11 mouse cellular contexts compared by ENCODE assay signal in genomic region chr1:162295443-162295842, GRCm38 (mm10).
DNase-seq lines count a peak whose midpoint lies in the region; ATAC-seq and TF ChIP-seq lines count a peak whose summit lies in the region.
"Had no signal": no experiment of that assay in that cellular context is flagged by ENCODE, and none has a peak within 500 bp of the region (broad histone marks: within the 10 kb centered on the region; RNA-seq: fewer than 3 reads in every experiment).

No protein-coding gene starts in this region.

- no peak overlapping the region for H3K4me2 ChIP-seq in limb, embryonic 12.5 days
- H3K4me2 ChIP-seq in stomach, postnatal 0 days (replicated peaks; ENCODE audit: low read depth): no peak overlapping the region
- no peak overlapping the region for H3K4me2 ChIP-seq in kidney, embryonic 14.5 days (replicated peaks; ENCODE audit: low read depth, low read length)

- TF ChIP-seq EP300 in stomach, postnatal 0 days (optimal IDR thresholded peaks at IDR 0.05): no peak

- no peaks in the 10 kb centered on the region for H3K9me3 ChIP-seq in limb, embryonic 12.5 days
- no peaks in the 10 kb centered on the region for H3K9me3 ChIP-seq in limb, embryonic 10.5 days (replicated peaks)
- H3K9me3 ChIP-seq in stomach, postnatal 0 days (ENCODE audit: control insufficient read depth, low read length): no peaks in the 10 kb centered on the region
- no peaks in the 10 kb centered on the region for H3K9me3 ChIP-seq in kidney, embryonic 14.5 days (ENCODE audit: control insufficient read depth, low read length)
- H3K9me3 ChIP-seq in heart, embryonic 10.5 days: no peaks in the 10 kb centered on the region
- H3K9me3 ChIP-seq: midbrain, embryonic 10.5 days had no signal

- no peaks in the 10 kb centered on the region for H3K27me3 ChIP-seq in limb, embryonic 12.5 days
- no peaks in the 10 kb centered on the region for H3K27me3 ChIP-seq in limb, embryonic 10.5 days (ENCODE audit: low read depth, poor library complexity, severe bottlenecking)
- no peaks in the 10 kb centered on the region for H3K27me3 ChIP-seq in stomach, postnatal 0 days (ENCODE audit: control insufficient read depth, insufficient read depth, low read length)
- H3K27me3 ChIP-seq in kidney, embryonic 14.5 days (ENCODE audit: control insufficient read depth, insufficient read depth, low read length): no peaks in the 10 kb centered on the region
- H3K27me3 ChIP-seq in heart, embryonic 10.5 days (ENCODE audit: insufficient read depth, poor library complexity, severe bottlenecking): no peaks in the 10 kb centered on the region

- H3K9ac ChIP-seq in limb, embryonic 12.5 days (replicated peaks): no peak overlapping the region
- H3K9ac ChIP-seq in stomach, postnatal 0 days (ENCODE audit: low read length): no peak overlapping the region
- no peak overlapping the region for H3K9ac ChIP-seq in kidney, embryonic 14.5 days (ENCODE audit: low read depth, low read length)

- no peak for DNase-seq in limb, embryonic 10.5 days (ENCODE audit: low spot score)
- peak; percentile 76 for DNase-seq in Muller cell, postnatal 12 days (ENCODE audit: inconsistent ontology term)
- DNase-seq in gonadal fat pad, adult 2 months (ENCODE audit: low read depth): peak; percentile 59
- no peak for DNase-seq in stomach, postnatal 0 days (ENCODE audit: low spot score)
- DNase-seq in left cerebral cortex, postnatal 4 days: no peak
- DNase-seq in heart, embryonic 10.5 days (ENCODE audit: low spot score): no peak
- DNase-seq: kidney, adult 9 months; layer of hippocampus, postnatal 36 days had no signal

- H3K4me3 ChIP-seq in limb, embryonic 12.5 days (replicated peaks): no peak overlapping the region
- no peak overlapping the region for H3K4me3 ChIP-seq in limb, embryonic 10.5 days
- H3K4me3 ChIP-seq in stomach, postnatal 0 days (ENCODE audit: low read depth, low read length): no peak overlapping the region
- H3K4me3 ChIP-seq in kidney, embryonic 14.5 days (ENCODE audit: low read length): no peak overlapping the region
- no peak overlapping the region for H3K4me3 ChIP-seq in heart, embryonic 10.5 days
- H3K4me3 ChIP-seq: midbrain, embryonic 10.5 days had no signal

- no peak for ATAC-seq in limb, embryonic 12.5 days (ENCODE audit: insufficient number of reproducible peaks, insufficient read depth, low FRiP score, low TSS enrichment, low read depth)
- ATAC-seq in stomach, postnatal 0 days (ENCODE audit: low FRiP score, low TSS enrichment): no peak
- ATAC-seq in kidney, embryonic 14.5 days (ENCODE audit: low FRiP score, low TSS enrichment): no peak

- H3K27ac ChIP-seq in limb, embryonic 12.5 days: peak overlapping the region; percentile 54
- H3K27ac ChIP-seq in limb, embryonic 10.5 days: no peak overlapping the region
- 0 out of 2 replicates have a peak overlapping the region, but pooled peaks have one; percentile 30 for H3K27ac ChIP-seq in stomach, postnatal 0 days (replicated peaks)
- H3K27ac ChIP-seq in kidney, embryonic 14.5 days (ENCODE audit: low read depth, low read length): no peak overlapping the region
- H3K27ac ChIP-seq in heart, embryonic 10.5 days: no peak overlapping the region
- H3K27ac ChIP-seq: midbrain, embryonic 10.5 days had no signal

- no peaks in the 10 kb centered on the region for H3K36me3 ChIP-seq in limb, embryonic 12.5 days
- H3K36me3 ChIP-seq in limb, embryonic 10.5 days: no peaks in the 10 kb centered on the region
- no peaks in the 10 kb centered on the region for H3K36me3 ChIP-seq in stomach, postnatal 0 days (ENCODE audit: control insufficient read depth, insufficient read depth, low read length)
- H3K36me3 ChIP-seq in kidney, embryonic 14.5 days (ENCODE audit: control insufficient read depth, insufficient read depth, low read length): no peaks in the 10 kb centered on the region
- no peaks in the 10 kb centered on the region for H3K36me3 ChIP-seq in heart, embryonic 10.5 days
- H3K36me3 ChIP-seq: midbrain, embryonic 10.5 days had no signal

- peaks cover 28% of the 10 kb centered on the region for H3K4me1 ChIP-seq in limb, embryonic 12.5 days (replicated peaks)
- H3K4me1 ChIP-seq in limb, embryonic 10.5 days: no peaks in the 10 kb centered on the region
- H3K4me1 ChIP-seq in stomach, postnatal 0 days (replicated peaks; ENCODE audit: control insufficient read depth, insufficient read depth): no peaks in the 10 kb centered on the region
- H3K4me1 ChIP-seq in kidney, embryonic 14.5 days (ENCODE audit: control insufficient read depth, insufficient read depth, low read length): no peaks in the 10 kb centered on the region
- H3K4me1 ChIP-seq in heart, embryonic 10.5 days: no peaks in the 10 kb centered on the region
- H3K4me1 ChIP-seq: midbrain, embryonic 10.5 days had no signal

- 81% methylated on average over 5 of the region's 5 CpGs for WGBS in limb, embryonic 12.5 days
- 86% methylated on average over 5 of the region's 5 CpGs for WGBS in limb, embryonic 10.5 days
- 51% methylated on average over 5 of the region's 5 CpGs for WGBS in stomach, postnatal 0 days
- 83% methylated on average over 5 of the region's 5 CpGs for WGBS in kidney, embryonic 14.5 days
- 74% methylated on average over 5 of the region's 5 CpGs for WGBS in heart, embryonic 10.5 days

- TF ChIP-seq CTCF in stomach, postnatal 0 days (IDR thresholded peaks at IDR 0.05; ENCODE audit: low read depth): no peak

- intact Hi-C loops in left cerebral cortex, postnatal 4 days (cut with DNase I): no loop called here

Comparison
In these comparisons a context has a peak if more than half of its experiments do, and no peak if none do; other contexts are left out.
1. H3K27ac ChIP-seq: peak in limb, embryonic 12.5 days (single experiment) and stomach, postnatal 0 days (single experiment); none in limb, embryonic 10.5 days (single experiment), kidney, embryonic 14.5 days (single experiment) and heart, embryonic 10.5 days (single experiment).
2. DNase-seq: peak in Muller cell, postnatal 12 days (single experiment) and gonadal fat pad, adult 2 months (single experiment); none in limb, embryonic 10.5 days (single experiment), stomach, postnatal 0 days (single experiment), left cerebral cortex, postnatal 4 days (single experiment) and heart, embryonic 10.5 days (single experiment).